Mouse (Mus musculus): ENCODE measurements around the gene Pik3ap1.

DNA sequence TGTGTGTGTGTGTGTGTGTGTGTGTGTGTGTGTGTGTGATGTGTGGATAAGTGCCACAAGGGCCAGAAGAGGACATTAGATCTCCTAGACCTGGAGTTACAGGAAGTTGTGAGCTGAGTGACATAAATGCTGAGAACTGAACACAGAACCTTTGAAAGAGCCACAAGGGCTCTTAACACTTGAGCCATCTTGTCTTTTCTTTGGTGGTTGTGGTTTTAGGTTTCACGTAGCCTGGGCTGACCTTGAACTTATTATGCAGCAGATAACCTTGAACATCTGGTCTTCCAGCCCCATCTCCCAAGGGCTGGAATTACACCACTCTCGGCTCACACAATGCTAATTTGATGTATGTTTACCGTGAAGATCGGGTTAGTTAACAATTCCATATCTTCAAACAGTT lies 72.9 kb downstream of the Pik3ap1 start:
- TF ChIP-seq POLR2A (IDR thresholded peaks at IDR 0.05; ENCODE audit: insufficient read length, low read depth) = no peak
- no peak for TF ChIP-seq USF1 (IDR thresholded peaks at IDR 0.05; ENCODE audit: low read depth)
- TF ChIP-seq E2F4 (IDR thresholded peaks at IDR 0.05; ENCODE audit: insufficient read depth) = no peak
- TF ChIP-seq CEBPB (IDR thresholded peaks at IDR 0.05; ENCODE audit: insufficient read depth, poor library complexity, severe bottlenecking) = no peak
- no peak for TF ChIP-seq TCF3 (IDR thresholded peaks at IDR 0.05; ENCODE audit: insufficient read length, low read depth)
- no peak for TF ChIP-seq MYOD1 (IDR thresholded peaks at IDR 0.05; ENCODE audit: control insufficient read depth in 1 of 3, insufficient read length in 2 of 3, low read depth in 2 of 3)
- TF ChIP-seq MAX (IDR thresholded peaks at IDR 0.05; ENCODE audit: low read depth) = no peak
- no peak for TF ChIP-seq REST (IDR thresholded peaks at IDR 0.05; ENCODE audit: insufficient read depth, insufficient read length)
